Mouse (Mus musculus): ENCODE measurements around the gene Adra2c. TPM values are rescaled to one million over a fixed set of nuclear protein-coding genes. Genes with fewer than 3 reads are reported as not detected.

Gene Adra2c
- total and polyA plus RNA-seq, 3 experiments, result 0.43 to 0.52 (median 0.43) TPM

DNA sequence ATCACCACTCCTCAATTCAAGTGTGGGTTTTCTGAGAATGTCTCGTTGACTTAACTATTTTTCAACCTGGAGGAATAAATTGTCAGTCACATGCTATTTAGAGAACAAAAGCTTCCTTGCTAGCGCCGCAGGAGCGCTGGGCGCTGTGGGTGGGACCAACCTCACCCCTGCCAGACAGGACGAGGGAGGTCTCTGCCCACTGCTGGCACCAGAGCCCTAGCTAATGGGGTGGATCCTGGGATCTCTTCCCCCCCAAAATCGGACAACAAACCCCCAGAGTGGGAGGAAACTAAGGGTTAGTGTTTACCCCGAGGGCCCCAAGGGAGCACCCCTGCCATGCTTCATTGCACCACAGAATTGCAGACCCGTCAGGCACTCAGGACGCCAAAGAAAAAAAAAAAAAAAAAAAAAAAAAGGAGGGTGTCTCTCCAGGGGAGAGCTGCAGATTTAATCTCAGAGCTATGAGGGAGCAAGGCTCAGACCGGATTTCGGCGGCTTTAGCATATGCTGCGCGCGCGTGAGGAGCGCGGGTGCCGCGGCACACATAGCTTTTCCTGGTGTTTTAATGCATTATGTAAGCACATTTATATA lies 35.2 kb downstream of the Adra2c start:
- Histone ChIP-seq H3K4me1 (ENCODE audit: control insufficient read depth, insufficient read depth, low read length) (no peaks in the 10 kb centered on the region), H3K4me3 (peak overlapping the region; percentile 26), H3K36me3 (ENCODE audit: control insufficient read depth, insufficient read depth, low read length) (no peaks in the 10 kb centered on the region), H3K9ac (ENCODE audit: low read depth, low read length) (no peak overlapping the region), H3K27me3 (ENCODE audit: control insufficient read depth, insufficient read depth, low read length) (no peaks in the 10 kb centered on the region; the same call in 1 of the 2 replicates), H3K27ac (no peak overlapping the region), H3K79me2 (replicated peaks; ENCODE audit: control insufficient read depth, insufficient read depth, low read length) (no peaks in the 10 kb centered on the region)
- DNase-seq, result peak in 1 of 2 experiments; percentile 20
- intact Hi-C loops (cut with DNase I), result no loop called here
- under 1% methylated on average over 21 of the region's 21 CpGs for WGBS
- no peak for TF ChIP-seq POLR2A (IDR thresholded peaks at IDR 0.05; ENCODE audit: insufficient read depth, low read depth, low read length)

GRCm38 (mm10) chr5:35313826-35314586 lies 35.9 kb downstream of the Adra2c start:
- TF ChIP-seq CTCF (IDR thresholded peaks at IDR 0.05) (no peak), POLR2A (IDR thresholded peaks at IDR 0.05; ENCODE audit: insufficient read depth, low read depth, low read length) (no peak), EP300 (IDR thresholded peaks at IDR 0.05; ENCODE audit: insufficient read depth, low read depth, low read length) (no peak)
- H3K36me3 ChIP-seq (ENCODE audit: control insufficient read depth, insufficient read depth, low read length), result no peaks in the 10 kb centered on the region
- intact Hi-C loops (cut with DNase I), result no loop called here
- H3K9ac ChIP-seq (ENCODE audit: low read depth, low read length), result no peak overlapping the region
- 19% methylated on average over 18 of the region's 18 CpGs for WGBS
- H3K27ac ChIP-seq, result no peak overlapping the region
- H3K79me2 ChIP-seq (replicated peaks; ENCODE audit: control insufficient read depth, insufficient read depth, low read length), result no peaks in the 10 kb centered on the region
- H3K27me3 ChIP-seq (ENCODE audit: control insufficient read depth, insufficient read depth, low read length), result no peaks in the 10 kb centered on the region; the same call in 1 of the 2 replicates
- no peaks in the 10 kb centered on the region for H3K4me1 ChIP-seq (ENCODE audit: control insufficient read depth, insufficient read depth, low read length)
- H3K4me3 ChIP-seq, result peak overlapping the region; percentile 26
- no peak for DNase-seq

DNA sequence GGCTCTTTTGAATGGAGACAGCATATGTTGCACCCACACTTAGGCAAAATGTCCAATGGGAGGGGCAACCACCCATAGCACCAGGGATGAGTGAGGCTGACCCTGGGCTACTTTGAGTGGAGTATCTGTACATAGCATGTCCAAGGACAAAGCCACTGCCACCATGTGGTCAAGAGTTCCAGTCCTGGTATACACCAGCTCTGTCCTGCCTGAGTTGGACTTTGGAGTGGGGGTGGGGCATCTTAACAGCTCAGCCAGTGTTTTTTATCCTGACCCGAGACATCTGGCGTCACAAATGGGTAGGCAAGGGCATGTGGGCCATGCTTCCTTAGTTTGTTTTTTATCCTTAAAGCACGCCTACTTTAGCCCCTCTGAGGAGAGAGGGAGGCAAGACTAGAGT lies 36.5 kb downstream of the Adra2c start:
- Histone ChIP-seq H3K27ac (no peak overlapping the region), H3K27me3 (ENCODE audit: control insufficient read depth, insufficient read depth, low read length) (no peaks in the 10 kb centered on the region; the same call in 1 of the 2 replicates), H3K79me2 (replicated peaks; ENCODE audit: control insufficient read depth, insufficient read depth, low read length) (no peaks in the 10 kb centered on the region), H3K36me3 (ENCODE audit: control insufficient read depth, insufficient read depth, low read length) (no peaks in the 10 kb centered on the region), H3K4me3 (no peak overlapping the region), H3K4me1 (ENCODE audit: control insufficient read depth, insufficient read depth, low read length) (no peaks in the 10 kb centered on the region), H3K9ac (ENCODE audit: low read depth, low read length) (no peak overlapping the region)
- TF ChIP-seq EP300 (IDR thresholded peaks at IDR 0.05; ENCODE audit: insufficient read depth, low read depth, low read length) (no peak), POLR2A (IDR thresholded peaks at IDR 0.05; ENCODE audit: insufficient read depth, low read depth, low read length) (no peak), CTCF (IDR thresholded peaks at IDR 0.05) (no peak)
- intact Hi-C loops (cut with DNase I), result no loop called here
- no peak for DNase-seq
- 27% methylated on average over 3 of the region's 3 CpGs for WGBS

GRCm38 (mm10) chr5:35315204-35315603 lies 37.1 kb downstream of the Adra2c start:
- WGBS, result 70% methylated on average over 3 of the region's 3 CpGs
- Histone ChIP-seq H3K9ac (ENCODE audit: low read depth, low read length) (no peak overlapping the region), H3K4me1 (ENCODE audit: control insufficient read depth, insufficient read depth, low read length) (peaks cover under 1% of the 10 kb centered on the region), H3K27me3 (ENCODE audit: control insufficient read depth, insufficient read depth, low read length) (no peaks in the 10 kb centered on the region; the same call in 1 of the 2 replicates), H3K79me2 (replicated peaks; ENCODE audit: control insufficient read depth, insufficient read depth, low read length) (no peaks in the 10 kb centered on the region), H3K36me3 (ENCODE audit: control insufficient read depth, insufficient read depth, low read length) (no peaks in the 10 kb centered on the region), H3K4me3 (no peak overlapping the region), H3K27ac (no peak overlapping the region)
- no peak for DNase-seq
- intact Hi-C loops (cut with DNase I), result no loop called here
- TF ChIP-seq CTCF (IDR thresholded peaks at IDR 0.05), result no peak
- TF ChIP-seq EP300 (IDR thresholded peaks at IDR 0.05; ENCODE audit: insufficient read depth, low read depth, low read length), result no peak

GRCm38 (mm10) chr5:35320650-35321049 lies 42.5 kb downstream of the Adra2c start:
- TF ChIP-seq EP300 (IDR thresholded peaks at IDR 0.05; ENCODE audit: insufficient read depth, low read depth, low read length) (no peak), CTCF (IDR thresholded peaks at IDR 0.05) (peak; percentile 41), POLR2A (IDR thresholded peaks at IDR 0.05; ENCODE audit: insufficient read depth, low read depth, low read length) (no peak)
- WGBS, result 31% methylated on average over 2 of the region's 2 CpGs
- intact Hi-C loops (cut with DNase I), result no loop called here

GRCm38 (mm10) chr5:35330822-35331221 lies 52.7 kb downstream of the Adra2c start:
- H3K27ac ChIP-seq, result no peak overlapping the region
- no peaks in the 10 kb centered on the region; the same call in 1 of the 2 replicates for H3K27me3 ChIP-seq (ENCODE audit: control insufficient read depth, insufficient read depth, low read length)
- no peak overlapping the region for H3K9ac ChIP-seq (ENCODE audit: low read depth, low read length)
- TF ChIP-seq CTCF (IDR thresholded peaks at IDR 0.05) (no peak), POLR2A (IDR thresholded peaks at IDR 0.05; ENCODE audit: insufficient read depth, low read depth, low read length) (no peak), EP300 (IDR thresholded peaks at IDR 0.05; ENCODE audit: insufficient read depth, low read depth, low read length) (no peak)
- no peak for DNase-seq
- no peak overlapping the region for H3K4me3 ChIP-seq
- H3K36me3 ChIP-seq (ENCODE audit: control insufficient read depth, insufficient read depth, low read length), result no peaks in the 10 kb centered on the region
- H3K79me2 ChIP-seq (replicated peaks; ENCODE audit: control insufficient read depth, insufficient read depth, low read length), result no peaks in the 10 kb centered on the region
- intact Hi-C loops (cut with DNase I), result no loop called here
- WGBS, result 55% methylated on average over 4 of the region's 4 CpGs
- H3K4me1 ChIP-seq (ENCODE audit: control insufficient read depth, insufficient read depth, low read length), result no peaks in the 10 kb centered on the region

More at GRCm38 (mm10) chr5:35320650-35321049, 42.5 kb downstream of the Adra2c start:
- Histone ChIP-seq H3K4me1 (ENCODE audit: control insufficient read depth, insufficient read depth, low read length) (peaks cover 2% of the 10 kb centered on the region), H3K27ac (no peak overlapping the region), H3K36me3 (ENCODE audit: control insufficient read depth, insufficient read depth, low read length) (no peaks in the 10 kb centered on the region), H3K27me3 (ENCODE audit: control insufficient read depth, insufficient read depth, low read length) (no peaks in the 10 kb centered on the region), H3K79me2 (replicated peaks; ENCODE audit: control insufficient read depth, insufficient read depth, low read length) (no peaks in the 10 kb centered on the region), H3K9ac (ENCODE audit: low read depth, low read length) (no peak overlapping the region), H3K4me3 (no peak overlapping the region)
- DNase-seq, result peak; percentile 79 to 83

Other genes with a start within 250 kb of the Adra2c start
- under 1 TPM; 0.47 to 0.96 TPM for gene Hgfac, start 236.8 kb upstream of the Adra2c start, total RNA-seq (2021)
- gene Hgfac, start 236.8 kb upstream of the Adra2c start, polyA plus RNA-seq (2012; rRNA removed), result 0.94 and 1.3 TPM in 2 replicates
- gene Dok7, start 221.6 kb upstream of the Adra2c start, total RNA-seq (2021), result 10 to 100 TPM; 34.9 to 35.6 TPM
- 23.8 and 25.4 TPM in 2 replicates for gene Dok7, start 221.6 kb upstream of the Adra2c start, polyA plus RNA-seq (2012; rRNA removed)
- 10 to 100 TPM; 49.0 to 59.0 TPM for gene Lrpap1, start 172.6 kb upstream of the Adra2c start, total RNA-seq (2021)
- 33.1 and 39.4 TPM in 2 replicates for gene Lrpap1, start 172.6 kb upstream of the Adra2c start, polyA plus RNA-seq (2012; rRNA removed)
- not detected for gene Hmx1, start 110.8 kb downstream of the Adra2c start, total RNA-seq (2021)
- not detected in 2 replicates for gene Hmx1, start 110.8 kb downstream of the Adra2c start, polyA plus RNA-seq (2012; rRNA removed)
- gene Cpz, start 247.4 kb downstream of the Adra2c start, total RNA-seq (2021), result under 1 TPM; 0.39 to 0.50 TPM
- gene Cpz, start 247.4 kb downstream of the Adra2c start, polyA plus RNA-seq (2012; rRNA removed), result 2.2 and 2.3 TPM in 2 replicates

All from heart, adult 2 months (tissue).